Mouse (Mus musculus): Measurements from ENCODE around the gene Med20.

DNA sequence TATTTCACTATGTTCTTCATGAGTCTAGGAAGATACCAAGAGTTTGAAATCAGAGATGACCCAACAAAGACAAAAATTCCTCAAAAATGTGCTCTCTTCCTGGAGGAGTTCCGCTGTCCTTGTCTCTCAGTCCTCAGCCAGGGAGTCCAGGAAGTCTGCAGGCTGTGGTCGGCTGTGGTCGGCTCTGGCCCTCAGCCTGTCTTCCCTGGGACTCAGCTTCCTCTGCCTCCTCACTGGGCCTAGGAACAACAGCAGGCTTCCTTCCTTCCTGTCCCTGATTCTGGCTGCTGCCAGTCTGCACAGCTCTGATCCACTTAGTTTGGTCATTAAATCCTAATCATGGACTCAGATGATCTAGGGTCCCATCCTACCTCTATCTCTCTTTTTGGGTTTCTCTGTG is 44.1 kb upstream of the Med20 start:
- TF ChIP-seq CTCF (IDR thresholded peaks at IDR 0.05; ENCODE audit: extremely low read depth, insufficient read depth, insufficient read length, insufficient replicate concordance) (no peak), POLR2A (IDR thresholded peaks at IDR 0.05; ENCODE audit: low read depth, low read length) (no peak)

All from spleen, adult 2 months (tissue).